Mouse (Mus musculus) kidney, postnatal 0 days (tissue): Measurements from ENCODE around the gene Arhgef10l. TPM values are rescaled to one million over a fixed set of nuclear protein-coding genes. Genes with fewer than 3 reads are reported as not detected.

Experiments used
- ATAC-seq: fragments of 200-750 bp; cut with Nextera tagmentation; replicated peaks from 2 replicates; pipeline ENCODE4 v1.8.0; 2017; ENCODE audit warnings: low read depth, moderate number of reproducible peaks, moderate TSS enrichment, moderate library complexity; ENCODE audit not compliant: low FRiP score
- DNase-seq: peaks from one replicate; pipeline ENCODE4 v3.0.0-alpha.2; 2016; ENCODE audit warnings: low spot score
- H3K27ac ChIP-seq: fragments of 300-500 bp; sonication (generic); 2 replicates; pipeline ENCODE4 v1.5.1; 2014; ENCODE audit warnings: mild to moderate bottlenecking
- H3K27me3 ChIP-seq: fragments of 300-500 bp; sonication (generic); 2 replicates; pipeline ENCODE4 v1.6.1; 2014; ENCODE audit warnings: low read length, mixed read lengths; ENCODE audit not compliant: insufficient read depth
- H3K36me3 ChIP-seq: fragments of 300-500 bp; sonication (generic); 2 replicates; pipeline ENCODE4 v1.6.1; 2014; ENCODE audit warnings: low read length, mixed read lengths; ENCODE audit not compliant: insufficient read depth
- H3K4me1 ChIP-seq: fragments of 300-500 bp; sonication (generic); replicated peaks from 2 replicates; pipeline ENCODE4 v1.6.1; 2014; ENCODE audit warnings: antibody characterized with exemption, low read length, mixed read lengths; ENCODE audit not compliant: insufficient read depth
- H3K4me2 ChIP-seq: fragments of 300-500 bp; sonication (generic); 2 replicates; pipeline ENCODE4 v1.6.1; 2014; ENCODE audit warnings: mild to moderate bottlenecking, low read length, moderate library complexity, mixed read lengths
- H3K4me3 ChIP-seq: fragments of 300-500 bp; sonication (generic); replicated peaks from 2 replicates; pipeline ENCODE4 v1.5.1; 2014; ENCODE audit warnings: low read depth, low read length
- H3K9ac ChIP-seq: fragments of 300-500 bp; sonication (generic); 2 replicates; pipeline ENCODE4 v1.6.1; 2014; ENCODE audit warnings: low read depth, low read length
- H3K9me3 ChIP-seq: fragments of 300-500 bp; sonication (generic); replicated peaks from 2 replicates; pipeline ENCODE4 v1.6.1; 2016; ENCODE audit warnings: low read length, inconsistent platforms, mixed read lengths
- CTCF ChIP-seq: IDR thresholded peaks from 2 replicates; pipeline ENCODE4 v1.5.1; 2016; ENCODE audit warnings: antibody characterized with exemption, low read depth, mild to moderate bottlenecking, moderate library complexity
- WGBS: fragments of 180-500 bp; shearing (Covaris S2); extraction: QIAGEN DNeasy Blood & Tissue Kit; methylation state at CpG from one replicate; pipeline ENCODE4 v1.1.7; 2014; 5-methylcytosine and 5-hydroxymethylcytosine counted together
- polyA plus RNA-seq: library from polyadenylated mRNA; unstranded; fragments of >200 nt; fragmentation: Nextera tagmentation; extraction: Ambion mirVana; gene quantifications from 2 replicates; pipeline ENCODE4 v1.2.1, GENCODE M21; 2015

Gene Arhgef10l
- polyA plus RNA-seq, 1 experiment from 2014 or later = 21.2 TPM

DNA sequence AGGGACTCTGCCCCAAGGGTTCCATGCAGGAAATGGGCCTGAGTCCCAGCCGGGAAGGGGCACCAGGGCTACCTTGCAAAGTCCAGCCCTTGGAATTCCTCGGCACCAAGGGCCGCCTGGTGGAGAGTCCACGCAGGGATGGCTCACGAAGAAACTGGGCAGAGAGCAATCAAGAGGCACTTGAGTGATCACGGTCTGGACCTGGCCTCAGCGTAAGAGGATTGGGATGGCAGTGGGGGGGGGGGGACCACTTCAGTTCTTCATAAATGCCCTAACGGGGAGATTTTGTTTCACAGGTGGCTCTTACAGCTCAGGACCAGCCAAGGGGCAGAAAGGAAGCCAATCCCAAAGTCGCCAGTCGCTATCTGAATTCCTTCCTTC, 41.7 kb downstream of the Arhgef10l start:
- no peak for ATAC-seq
- peaks cover 62% of the 10 kb centered on the region for H3K4me1 ChIP-seq

DNA sequence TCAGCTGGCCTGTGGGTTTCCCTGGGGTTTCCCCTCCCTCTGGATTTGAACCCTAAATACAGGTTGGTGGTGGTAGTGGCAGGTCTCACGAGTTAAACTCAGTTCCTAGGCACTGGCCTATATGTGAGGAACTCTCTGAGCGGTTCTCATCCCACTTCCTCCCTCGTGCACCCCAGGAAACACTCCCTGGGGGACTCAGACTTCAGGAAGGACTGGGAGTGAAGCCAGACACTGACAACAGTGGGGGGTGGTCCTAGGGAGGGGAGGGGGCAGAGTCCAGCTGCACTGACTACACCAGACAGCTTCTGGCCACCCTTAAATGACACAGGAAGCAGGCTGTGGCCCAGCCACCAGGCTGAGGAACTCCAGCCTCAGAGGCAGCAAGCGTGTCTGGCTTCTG, 43.0 kb downstream of the Arhgef10l start:
- 35% methylated on average over 4 of the region's 4 CpGs for WGBS
- no peaks in the 10 kb centered on the region for H3K36me3 ChIP-seq
- H3K9me3 ChIP-seq = no peaks in the 10 kb centered on the region
- H3K27me3 ChIP-seq = no peaks in the 10 kb centered on the region
- peaks cover 54% of the 10 kb centered on the region for H3K4me1 ChIP-seq
- DNase-seq = peak; percentile 84
- no peak for TF ChIP-seq CTCF
- peak overlapping the region; percentile 92 for H3K27ac ChIP-seq
- H3K4me2 ChIP-seq = no peak overlapping the region
- no peak for ATAC-seq
- no peak overlapping the region for H3K4me3 ChIP-seq
- 0 out of 2 replicates have a peak overlapping the region, but pooled peaks have one; percentile 23 for H3K9ac ChIP-seq

More for the DNA sequence above, 41.7 kb downstream of the Arhgef10l start:
- 0 out of 2 replicates have a peak overlapping the region, but pooled peaks have one; percentile 23 for H3K9ac ChIP-seq
- no peak overlapping the region for H3K4me3 ChIP-seq
- H3K36me3 ChIP-seq = no peaks in the 10 kb centered on the region
- peak; percentile 25 for DNase-seq
- H3K27ac ChIP-seq = peak overlapping the region; percentile 92
- peak overlapping the region; percentile 44 for H3K4me2 ChIP-seq
- peak; percentile 42 for TF ChIP-seq CTCF
- 10% methylated on average over 10 of the region's 10 CpGs for WGBS
- no peaks in the 10 kb centered on the region for H3K9me3 ChIP-seq
- no peaks in the 10 kb centered on the region for H3K27me3 ChIP-seq

DNA sequence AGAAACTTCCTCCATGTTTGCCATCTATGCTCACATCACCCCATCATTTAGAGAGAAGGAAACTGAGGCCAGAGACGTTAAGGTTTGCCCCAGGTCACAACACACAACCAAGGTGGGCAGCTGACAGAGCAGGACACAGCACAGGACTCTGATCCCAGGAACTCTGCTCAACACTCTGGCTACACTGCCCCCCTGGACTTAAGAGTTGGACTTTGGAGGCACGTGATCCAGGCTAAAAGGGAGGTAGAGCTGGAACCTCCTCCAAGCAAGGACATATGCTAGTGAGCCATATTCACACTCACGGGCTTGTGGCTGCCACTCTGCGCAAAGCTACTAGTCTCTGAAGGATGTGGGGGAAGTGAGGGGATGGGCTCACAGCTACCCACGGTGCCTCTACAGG, 45.3 kb downstream of the Arhgef10l start:
- no peak for DNase-seq
- H3K27me3 ChIP-seq = no peaks in the 10 kb centered on the region
- 55% methylated on average over 5 of the region's 5 CpGs for WGBS
- H3K9me3 ChIP-seq = no peaks in the 10 kb centered on the region
- ATAC-seq = 0 out of 2 replicates have a peak, but pooled peaks have one; percentile 33
- no peak for TF ChIP-seq CTCF
- H3K4me3 ChIP-seq = no peak overlapping the region
- H3K27ac ChIP-seq = peak overlapping the region; percentile 73
- H3K36me3 ChIP-seq = no peaks in the 10 kb centered on the region
- no peak overlapping the region for H3K4me2 ChIP-seq
- no peak overlapping the region for H3K9ac ChIP-seq
- peaks cover 62% of the 10 kb centered on the region for H3K4me1 ChIP-seq

DNA sequence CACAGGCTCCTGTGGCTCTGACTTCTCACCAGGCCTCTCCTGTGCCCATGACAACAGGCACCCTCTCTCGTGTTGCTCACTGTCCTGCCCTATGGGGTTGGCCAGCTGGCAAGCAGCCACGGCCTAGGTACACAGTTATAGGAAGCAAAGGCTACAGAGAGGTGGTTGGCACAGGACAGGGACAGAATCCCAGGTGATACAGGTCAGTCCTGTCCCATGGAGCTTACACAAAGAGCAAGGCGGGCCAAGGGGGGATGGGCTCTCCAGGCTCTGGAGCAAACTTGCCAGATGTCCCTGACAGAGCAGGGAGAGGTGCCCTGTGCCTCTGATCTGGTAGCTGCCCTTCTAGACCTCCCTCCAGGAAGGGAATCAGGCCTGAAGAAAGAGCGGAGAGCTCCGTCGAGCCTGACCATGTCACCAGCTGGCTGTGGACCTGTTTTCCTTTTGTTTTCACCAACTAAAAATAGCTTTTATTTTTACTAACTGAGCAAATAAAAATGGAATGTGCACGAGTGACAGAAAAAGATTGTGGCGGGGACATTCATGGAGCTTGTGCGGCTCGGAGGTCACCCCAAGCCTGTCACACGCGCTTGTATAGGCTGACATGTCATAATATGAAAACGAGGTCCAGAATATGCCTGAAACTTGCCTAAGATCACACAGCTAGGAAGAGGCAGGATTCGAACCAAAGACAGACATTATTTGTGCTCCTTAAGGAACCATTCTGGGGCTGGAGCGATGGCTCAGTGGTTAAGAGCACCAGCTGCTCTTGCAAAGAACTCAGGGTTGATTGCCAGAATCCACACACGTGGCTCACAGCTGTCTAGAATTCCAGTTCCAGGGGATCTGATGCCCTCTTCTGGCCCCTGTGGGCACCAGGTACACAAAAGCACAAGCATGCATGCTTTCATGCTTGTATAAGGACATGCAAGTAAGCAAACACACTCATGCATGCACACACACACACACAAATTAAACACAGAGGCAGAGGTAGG, 48.1 kb downstream of the Arhgef10l start:
- DNase-seq (peak; percentile 83), ATAC-seq (peak; percentile 73)
- no peak overlapping the region for H3K9ac ChIP-seq

DNA sequence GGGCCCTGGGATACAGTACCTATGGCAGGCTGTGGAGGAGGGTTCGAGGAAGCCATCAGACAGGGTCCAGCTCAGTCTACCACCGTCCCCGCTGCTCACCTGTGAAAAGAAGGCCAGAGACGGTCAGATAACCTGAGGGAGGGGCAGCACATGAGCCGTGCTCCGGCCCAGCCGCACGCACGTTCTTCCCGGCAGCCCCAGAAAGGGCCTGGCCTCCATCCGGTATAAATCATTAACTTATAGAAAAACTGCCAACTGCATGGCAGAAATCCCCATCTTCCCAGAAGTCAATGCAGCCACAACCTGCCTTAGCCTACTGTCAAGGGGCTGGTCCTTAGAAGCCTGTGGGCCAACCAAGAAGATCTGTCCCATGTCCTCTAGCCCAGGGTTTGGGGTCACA, 48.9 kb downstream of the Arhgef10l start:
- no peak for DNase-seq
- Histone ChIP-seq H3K27ac (peak overlapping the region; percentile 91), H3K4me1 (peaks cover 29% of the 10 kb centered on the region), H3K4me2 (no peak overlapping the region), H3K9ac (no peak overlapping the region; the same call in 1 of the 2 replicates), H3K36me3 (no peaks in the 10 kb centered on the region), H3K9me3 (no peaks in the 10 kb centered on the region), H3K27me3 (no peaks in the 10 kb centered on the region), H3K4me3 (no peak overlapping the region)
- 45% methylated on average over 11 of the region's 11 CpGs for WGBS
- ATAC-seq = 0 out of 2 replicates have a peak, but pooled peaks have one; percentile 38
- no peak for TF ChIP-seq CTCF

More for the DNA sequence above, 48.1 kb downstream of the Arhgef10l start:
- peak; percentile 70 for TF ChIP-seq CTCF
- H3K4me1 ChIP-seq = peaks cover 36% of the 10 kb centered on the region
- no peaks in the 10 kb centered on the region for H3K27me3 ChIP-seq
- peak overlapping the region; percentile 91 for H3K27ac ChIP-seq
- H3K4me3 ChIP-seq = no peak overlapping the region
- H3K4me2 ChIP-seq = 0 out of 2 replicates have a peak overlapping the region, but pooled peaks have one; percentile 10
- H3K36me3 ChIP-seq = no peaks in the 10 kb centered on the region
- H3K9me3 ChIP-seq = no peaks in the 10 kb centered on the region
- 44% methylated on average over 16 of the region's 16 CpGs for WGBS

DNA sequence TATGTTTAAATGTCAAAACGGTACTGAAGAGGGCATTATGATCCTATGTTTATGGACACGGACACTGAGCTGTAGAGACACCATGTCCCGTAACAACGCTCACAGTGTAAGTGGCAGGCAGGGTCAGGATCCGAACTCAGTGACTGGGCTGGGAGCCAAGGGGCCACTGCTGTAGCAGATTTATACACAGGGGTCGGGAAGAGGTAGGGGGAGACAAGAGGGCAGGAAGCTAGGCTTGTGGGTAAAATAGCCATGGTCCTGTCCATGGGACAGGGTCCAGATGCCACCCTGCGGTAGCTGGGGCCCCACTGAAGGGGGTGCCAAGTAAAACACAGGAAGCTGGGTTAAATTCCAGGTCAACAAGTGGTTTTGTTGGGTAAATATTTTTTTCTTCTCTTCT, 49.6 kb downstream of the Arhgef10l start:
- TF ChIP-seq CTCF = no peak
- Histone ChIP-seq H3K9ac (no peak overlapping the region), H3K27ac (peak overlapping the region; percentile 91), H3K27me3 (no peaks in the 10 kb centered on the region), H3K4me1 (peaks cover 32% of the 10 kb centered on the region), H3K36me3 (no peaks in the 10 kb centered on the region), H3K4me2 (no peak overlapping the region), H3K4me3 (no peak overlapping the region), H3K9me3 (no peaks in the 10 kb centered on the region)
- DNase-seq (no peak), ATAC-seq (no peak)
- WGBS = 36% methylated on average over 7 of the region's 7 CpGs
